Mouse (Mus musculus) hindbrain, embryonic 13.5 days (tissue): ENCODE data around the gene 1700017N19Rik. TPM values are rescaled to one million over a fixed set of nuclear protein-coding genes. Genes with fewer than 3 reads are reported as not detected.

Experiments
- polyA plus RNA-seq: library from polyadenylated mRNA; unstranded; fragments of >200 nt; fragmentation: Nextera tagmentation; extraction: Ambion mirVana; gene quantifications from 2 replicates; pipeline ENCODE4 v1.2.1, GENCODE M21; 2015

1700017N19Rik gene
- polyA plus RNA-seq, 1 experiment from 2014 or later = 0.14 TPM

Other genes with a start within 250 kb of the 1700017N19Rik start
- gene Gm4302, start 249.6 kb upstream of the 1700017N19Rik start, polyA plus RNA-seq = not detected in 2 replicates
- not detected in 2 replicates for gene Gm4303, start 244.5 kb upstream of the 1700017N19Rik start, polyA plus RNA-seq
- not detected in 2 replicates for gene Gm4305, start 239.4 kb upstream of the 1700017N19Rik start, polyA plus RNA-seq
- not detected in 2 replicates for gene Gm4307, start 229.1 kb upstream of the 1700017N19Rik start, polyA plus RNA-seq
- not detected in 2 replicates for gene Gm4312, start 207.9 kb upstream of the 1700017N19Rik start, polyA plus RNA-seq
- gene Tmtc3, start 103.1 kb upstream of the 1700017N19Rik start, polyA plus RNA-seq = 9.5 and 11.8 TPM in 2 replicates
- 6.5 and 6.6 TPM in 2 replicates for gene Cep290, start 102.9 kb upstream of the 1700017N19Rik start, polyA plus RNA-seq
- 10.8 and 14.5 TPM in 2 replicates for gene 4930430F08Rik, start 61 bp upstream of the 1700017N19Rik start, polyA plus RNA-seq